Mouse (Mus musculus) cerebellum, postnatal 36 days (tissue): Measurements from ENCODE around the gene Tab1.
A peak's percentile ranks its signal among the peaks of the same experiment; 100 is the strongest.

Experiments used
- DNase-seq, 2 experiments: peaks; one replicate each; pipeline ENCODE4 v3.0.0; 2021 to 2022; ENCODE audit warnings: mixed read lengths in 2 of 2

Tab1 gene

GRCm38 (mm10) chr15:80137945-80138791 lies 5.2 kb downstream of the Tab1 start:
- DNase-seq: no peak

DNA sequence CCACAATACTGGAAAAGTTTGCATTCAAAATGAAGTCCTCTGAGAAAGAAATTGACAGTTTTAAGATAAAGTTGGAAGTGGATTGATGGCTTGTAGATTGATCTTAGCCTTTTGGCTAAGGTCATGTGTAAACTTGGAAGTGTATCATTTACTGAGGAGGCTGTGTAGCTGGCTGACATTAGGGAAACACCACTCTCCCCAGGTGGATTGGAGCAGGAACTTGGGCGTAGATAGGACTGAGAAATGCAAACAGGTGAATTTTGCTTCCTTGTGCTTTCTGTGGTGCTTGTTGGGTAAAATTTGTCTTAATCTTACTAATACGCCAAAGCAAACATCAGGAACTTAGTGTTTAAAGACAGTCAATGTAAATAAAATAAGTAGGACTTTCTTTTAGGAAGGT lies 7.4 kb downstream of the Tab1 start:
- no peak for DNase-seq

DNA sequence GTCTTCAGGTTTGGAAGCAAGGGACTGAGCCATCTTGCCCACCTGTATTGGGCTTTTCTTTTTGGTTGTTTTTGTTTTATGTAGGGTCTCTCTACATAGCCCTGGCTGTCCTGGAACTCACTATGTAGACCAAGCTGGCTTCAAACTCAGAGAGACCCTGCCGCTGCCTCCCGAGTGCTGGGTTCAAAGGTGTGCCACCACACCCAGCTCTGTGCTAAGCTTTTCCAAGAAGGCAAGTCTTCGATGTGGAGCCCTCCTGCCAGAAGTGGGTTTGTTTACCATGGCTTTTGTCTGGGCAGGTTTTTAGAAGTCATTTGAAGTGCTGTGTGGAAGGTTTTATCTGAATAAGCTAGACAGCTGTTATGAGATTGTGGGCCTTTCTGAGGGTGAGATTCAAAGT lies 8.0 kb downstream of the Tab1 start:
- no peak for DNase-seq

DNA sequence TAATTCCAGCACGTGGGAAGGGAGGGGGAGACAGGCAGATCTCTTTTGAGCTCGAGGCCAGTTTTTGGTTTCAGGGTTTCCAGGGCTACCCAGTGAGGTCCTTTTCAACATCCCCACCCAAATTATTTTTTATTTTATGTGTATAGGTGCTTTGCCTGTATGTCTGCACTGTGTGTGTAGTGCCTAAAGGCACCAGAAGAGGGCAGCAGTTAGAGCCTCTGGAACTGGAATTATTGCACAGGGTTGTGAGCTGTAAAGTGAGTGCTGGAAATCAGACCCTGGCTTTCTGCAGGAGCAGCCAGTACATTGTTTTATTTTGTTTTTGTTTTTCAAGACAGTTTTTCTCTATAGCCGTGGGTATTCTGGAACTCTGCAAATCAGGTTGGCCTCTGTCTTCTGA lies 9.2 kb downstream of the Tab1 start:
- DNase-seq: no peak

- DNase-seq: no peak
Observed at GRCm38 (mm10) chr15:80143760-80144159, 10.8 kb downstream of the Tab1 start.

DNA sequence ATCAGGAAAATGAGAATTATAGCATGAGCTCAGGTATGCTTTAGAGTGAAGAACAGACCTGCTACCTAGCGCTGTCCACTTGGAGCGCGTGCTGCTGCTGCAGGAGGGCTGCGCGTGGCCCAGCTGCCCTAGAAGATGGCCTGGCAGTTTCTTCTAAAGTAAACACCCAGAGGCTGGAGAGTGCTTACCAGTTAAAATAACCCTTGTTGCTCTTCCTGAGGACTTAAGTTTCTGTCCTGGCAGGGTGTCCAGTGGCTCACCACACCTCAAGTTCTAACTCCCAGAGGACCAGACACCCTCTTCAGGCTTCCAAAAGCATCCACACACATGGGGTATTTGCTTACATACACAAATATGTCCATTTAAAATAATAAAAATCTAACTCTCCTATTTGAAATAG lies 12.5 kb downstream of the Tab1 start:
- no peak for DNase-seq

DNA sequence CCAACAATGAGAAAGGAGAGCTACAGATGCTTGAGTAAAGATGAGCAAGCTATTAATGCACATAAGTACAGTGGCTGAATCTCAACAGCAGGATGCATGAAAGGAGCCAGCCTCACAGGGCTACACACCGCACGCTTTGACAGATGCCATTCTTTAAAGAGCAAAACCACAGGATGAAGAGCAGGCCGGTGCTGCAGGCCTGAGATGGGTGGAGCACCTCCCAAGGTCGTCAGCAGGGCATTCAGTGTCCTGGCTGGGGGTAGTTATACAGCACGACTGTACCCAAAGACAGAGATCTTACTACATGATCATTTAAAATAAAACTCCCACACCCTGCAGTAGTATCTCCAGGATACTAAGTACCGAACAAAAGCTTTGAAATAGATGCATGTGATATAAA lies 13.2 kb downstream of the Tab1 start:
- DNase-seq: no peak

DNA sequence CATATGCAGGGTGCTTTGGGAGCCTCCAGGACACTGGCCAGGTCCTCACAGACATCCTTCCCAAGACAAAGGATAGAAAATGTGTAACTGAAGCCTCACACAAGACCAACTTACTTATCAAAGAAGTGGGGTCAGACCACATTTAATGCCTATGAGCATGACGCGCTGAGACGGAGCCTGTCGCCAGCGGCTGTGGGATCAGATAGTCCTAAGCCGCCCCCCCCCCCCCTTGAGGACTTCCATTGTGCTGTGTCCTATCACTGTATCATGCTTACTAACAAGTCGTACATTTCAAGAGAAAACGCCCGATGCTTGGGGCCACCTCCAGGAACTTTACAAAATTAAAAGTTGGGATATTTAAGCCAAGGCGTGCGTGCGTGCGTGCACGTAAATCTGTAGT lies 14.2 kb downstream of the Tab1 start:
- DNase-seq: no peak

DNA sequence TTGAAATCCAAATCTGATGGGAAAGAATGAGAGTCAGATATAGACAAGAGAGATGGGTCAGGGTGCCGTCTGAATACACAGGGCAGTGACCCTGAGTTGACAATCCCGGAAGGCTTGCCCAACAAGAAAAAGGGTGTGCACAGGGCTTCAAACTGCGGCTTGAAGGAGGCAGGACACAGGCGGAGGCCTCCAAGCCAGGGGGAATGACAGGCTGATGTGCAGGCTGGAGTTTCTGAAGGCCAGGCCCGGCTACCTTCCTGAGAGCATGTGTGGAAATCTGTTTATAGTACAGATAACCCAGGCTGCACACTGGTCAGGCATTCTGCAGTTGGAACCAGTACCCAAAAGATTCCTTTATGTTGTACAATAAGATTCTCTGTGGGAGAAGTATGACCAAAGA lies 14.6 kb downstream of the Tab1 start:
- DNase-seq: no peak

GRCm38 (mm10) chr15:80148565-80148964 lies 15.6 kb downstream of the Tab1 start:
- no peak for DNase-seq

GRCm38 (mm10) chr15:80149517-80149916 lies 16.6 kb downstream of the Tab1 start:
- DNase-seq: no peak

- DNase-seq: no peak
Observed at GRCm38 (mm10) chr15:80152663-80153062, 19.7 kb downstream of the Tab1 start.

DNA sequence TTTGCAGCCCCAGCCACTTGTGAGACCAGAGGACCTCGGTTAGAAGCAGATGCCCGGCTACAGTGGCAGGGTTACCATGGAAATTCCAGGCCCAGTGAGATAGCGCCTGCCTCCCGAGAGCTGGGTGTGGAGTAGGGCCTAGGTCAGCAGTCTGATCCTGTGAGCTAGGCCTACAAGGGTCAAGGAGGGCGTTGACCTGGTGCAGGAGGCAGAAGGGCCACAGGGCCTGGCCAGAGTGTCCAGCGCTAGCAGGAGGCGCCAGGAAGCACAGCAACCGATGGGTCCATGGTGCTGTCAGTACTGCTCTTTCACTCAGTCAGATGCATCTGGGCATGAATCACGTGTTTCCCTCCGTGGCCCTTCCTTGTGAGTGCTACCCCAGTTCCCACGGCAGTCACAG lies 20.8 kb downstream of the Tab1 start:
- DNase-seq: no peak

DNA sequence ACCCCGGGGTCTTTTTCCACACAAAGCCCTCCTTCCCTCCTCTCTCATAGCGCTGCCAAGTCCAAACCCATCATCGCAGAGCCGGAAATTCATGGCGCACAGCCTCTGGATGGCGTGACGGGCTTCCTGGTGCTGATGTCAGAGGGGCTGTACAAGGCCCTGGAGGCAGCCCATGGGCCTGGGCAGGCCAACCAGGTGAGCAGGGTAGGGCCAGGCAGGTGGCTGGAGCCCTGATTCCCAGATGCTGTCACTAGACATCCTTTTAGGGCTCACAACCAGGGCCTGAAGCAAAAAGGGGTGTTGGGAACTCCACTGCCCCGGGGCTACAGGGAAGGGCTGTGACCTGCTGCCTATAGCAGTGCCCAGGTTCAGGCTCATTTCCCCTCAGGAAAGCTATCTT lies 22.8 kb downstream of the Tab1 start:
- no peak for DNase-seq

- DNase-seq: no peak
Observed at GRCm38 (mm10) chr15:80157197-80157943, 24.4 kb downstream of the Tab1 start.

GRCm38 (mm10) chr15:80158001-80158706 lies 25.2 kb downstream of the Tab1 start:
- DNase-seq: no peak

DNA sequence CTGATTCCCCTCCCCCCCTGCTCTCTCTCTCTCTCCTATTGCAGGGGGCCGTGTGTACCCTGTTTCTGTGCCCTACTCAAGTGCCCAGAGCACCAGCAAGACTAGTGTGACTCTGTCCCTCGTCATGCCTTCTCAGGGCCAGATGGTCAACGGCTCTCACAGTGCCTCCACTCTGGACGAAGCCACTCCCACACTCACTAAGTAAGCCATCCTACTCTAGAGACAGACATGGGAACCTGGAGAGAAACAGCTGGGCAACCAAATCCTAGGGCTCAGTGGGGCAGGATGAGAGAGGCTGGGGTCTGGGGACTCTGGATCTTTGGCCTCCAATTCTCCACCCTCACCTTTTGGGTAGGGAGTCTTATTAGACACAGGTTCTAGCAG lies 25.8 kb downstream of the Tab1 start:
- DNase-seq: no peak

GRCm38 (mm10) chr15:80159286-80159901 lies 26.5 kb downstream of the Tab1 start:
- no peak for DNase-seq

DNA sequence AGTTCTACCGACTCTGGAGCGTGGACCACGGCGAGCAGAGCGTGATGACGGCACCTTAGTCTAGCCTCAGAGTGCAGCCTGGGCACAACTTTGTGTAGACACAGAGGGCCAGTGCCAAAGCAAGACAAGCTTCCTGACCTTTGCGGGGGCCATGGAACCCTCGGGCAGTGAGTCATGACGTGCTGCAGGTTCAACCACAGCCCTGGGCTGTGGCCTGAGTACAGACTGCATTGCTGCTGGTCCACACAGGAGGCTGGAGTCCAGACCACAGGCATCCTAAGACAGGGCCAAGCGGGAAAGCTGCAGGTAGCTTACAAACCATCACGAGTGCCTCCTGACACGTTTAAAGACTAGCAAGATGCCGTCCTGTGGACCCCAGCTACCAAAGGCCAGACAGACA lies 27.3 kb downstream of the Tab1 start:
- no peak for DNase-seq

- DNase-seq: peak; percentile 46 to 49
Observed at GRCm38 (mm10) chr15:80160726-80161125, 27.8 kb downstream of the Tab1 start.

- peak in 1 of 2 experiments; percentile 31 for DNase-seq
Observed at GRCm38 (mm10) chr15:80161199-80161598, 28.3 kb downstream of the Tab1 start.

DNA sequence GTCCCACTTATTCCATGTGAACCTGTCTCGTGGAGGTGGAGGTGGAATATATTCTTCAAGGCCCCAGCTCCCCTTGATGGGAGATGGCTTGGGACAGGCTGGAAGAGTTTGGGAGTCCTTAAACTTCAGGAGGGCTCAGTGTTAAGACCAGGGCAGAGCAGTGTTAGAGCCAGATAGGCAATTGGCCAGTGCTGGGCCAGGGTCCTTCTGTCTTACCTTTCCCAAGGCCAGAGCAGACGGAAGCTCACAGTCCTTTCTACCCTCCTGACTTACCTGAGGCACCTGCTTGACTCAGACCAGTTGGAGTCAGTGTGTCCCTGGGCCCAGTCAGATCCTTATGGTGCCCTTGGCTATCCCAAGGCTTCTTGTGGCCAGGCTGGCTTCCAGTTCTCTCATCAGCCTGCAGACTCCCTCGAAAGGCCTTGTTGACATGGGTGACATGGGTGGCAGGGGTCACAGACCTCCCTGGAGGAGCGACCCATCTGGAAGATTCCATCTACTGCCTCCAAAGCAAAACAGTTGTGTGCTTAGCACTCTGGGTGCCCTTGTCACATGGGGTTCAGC lies 29.6 kb downstream of the Tab1 start:
- DNase-seq: peak; percentile 32 to 41

GRCm38 (mm10) chr15:80163274-80163673 lies 30.3 kb downstream of the Tab1 start:
- peak; percentile 98 to 99 for DNase-seq
